Mouse (Mus musculus): ENCODE results near the gene Gstt3.

DNA sequence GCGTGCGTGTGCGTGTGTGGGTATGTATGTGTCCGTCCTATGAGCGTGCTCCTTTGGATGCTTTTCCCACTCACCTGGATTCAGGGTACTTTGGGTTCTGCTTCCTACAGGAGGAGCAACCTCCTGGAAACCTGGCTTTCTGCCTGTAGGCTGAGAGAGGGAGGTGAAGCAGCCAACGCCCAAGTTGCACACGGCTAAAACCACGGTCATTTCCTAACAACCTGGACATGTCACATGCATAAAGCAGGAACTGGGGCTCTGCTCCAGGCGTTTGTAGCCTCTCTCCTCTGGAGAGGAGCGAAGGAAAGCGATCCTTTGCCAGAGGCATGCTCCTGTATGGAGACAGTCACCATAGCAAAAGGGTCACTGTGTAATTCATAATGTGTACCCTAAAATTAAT, 24.5 kb downstream of the Gstt3 start:
- TF ChIP-seq POLR2A (IDR thresholded peaks at IDR 0.05; ENCODE audit: borderline replicate concordance, insufficient read depth, low read length) = no peak
- no peak for TF ChIP-seq CTCF (IDR thresholded peaks at IDR 0.05; ENCODE audit: borderline replicate concordance, insufficient read depth, low read depth, low read length)
